Mouse (Mus musculus): Measurements from ENCODE around the gene Fam133b. TPM values are rescaled to one million over a fixed set of nuclear protein-coding genes. Genes with fewer than 3 reads are reported as not detected.
"Not testable (repeated sequence)": the region's sequence is repeated elsewhere in the genome, so short reads cannot be mapped to it uniquely, and the experiment has no call there.

The Fam133b gene
- polyA plus RNA-seq, 1 experiment from 2014 or later = 31.6 TPM

- WGBS = 92% methylated on average over 7 of the region's 7 CpGs
- Histone ChIP-seq H3K4me3 (ENCODE audit: low read length) (no peak overlapping the region), H3K9ac (ENCODE audit: low read length) (no peak overlapping the region), H3K9me3 (ENCODE audit: control insufficient read depth, low read length) (no peaks in the 10 kb centered on the region), H3K27me3 (ENCODE audit: control insufficient read depth, insufficient read depth, low read depth, low read length) (no peaks in the 10 kb centered on the region), H3K36me3 (ENCODE audit: control insufficient read depth, insufficient read depth, low read length) (peaks cover 18% of the 10 kb centered on the region), H3K27ac (ENCODE audit: low read length) (no peak overlapping the region), H3K4me1 (replicated peaks; ENCODE audit: control insufficient read depth, insufficient read depth, low read length) (no peaks in the 10 kb centered on the region), H3K4me2 (ENCODE audit: low read depth, low read length) (no peak overlapping the region)
- ATAC-seq (ENCODE audit: low read depth) = no peak
Observed at GRCm38 (mm10) chr5:3609241-3609640, 65.6 kb downstream of the Fam133b start.

GRCm38 (mm10) chr5:3611835-3612234 lies 68.2 kb downstream of the Fam133b start:
- not testable (repeated sequence) for ATAC-seq (ENCODE audit: low read depth); H3K27ac ChIP-seq (ENCODE audit: low read length); H3K4me3 ChIP-seq (ENCODE audit: low read length); H3K9ac ChIP-seq (ENCODE audit: low read length); H3K4me2 ChIP-seq (ENCODE audit: low read depth, low read length); H3K27me3 ChIP-seq (ENCODE audit: control insufficient read depth, insufficient read depth, low read depth, low read length); H3K9me3 ChIP-seq (ENCODE audit: control insufficient read depth, low read length); H3K4me1 ChIP-seq (replicated peaks; ENCODE audit: control insufficient read depth, insufficient read depth, low read length)
- WGBS = 91% methylated on average over 2 of the region's 2 CpGs
- peaks cover 12% of the 10 kb centered on the region; the same call in 1 of the 2 replicates for H3K36me3 ChIP-seq (ENCODE audit: control insufficient read depth, insufficient read depth, low read length)

Other genes starting within 250 kb of the Fam133b start
- gene Cdk6, start 202.3 kb upstream of the Fam133b start, polyA plus RNA-seq (2015; fragmentation: Nextera tagmentation; extraction: Ambion mirVana) = 33.7 and 36.7 TPM in 2 replicates
- 2.5 and 3.1 TPM in 2 replicates for gene 1700109H08Rik, start 27.7 kb downstream of the Fam133b start, polyA plus RNA-seq (2015; fragmentation: Nextera tagmentation; extraction: Ambion mirVana)
- gene Pex1, start 52.2 kb downstream of the Fam133b start, polyA plus RNA-seq (2015; fragmentation: Nextera tagmentation; extraction: Ambion mirVana) = 14.7 and 14.8 TPM in 2 replicates
- gene Rbm48, start 52.8 kb downstream of the Fam133b start, polyA plus RNA-seq (2015; fragmentation: Nextera tagmentation; extraction: Ambion mirVana) = 13.5 and 14.4 TPM in 2 replicates
- gene Tmbim7, start 107.3 kb downstream of the Fam133b start, polyA plus RNA-seq (2015; fragmentation: Nextera tagmentation; extraction: Ambion mirVana) = not detected in 2 replicates
- 62.9 and 65.7 TPM in 2 replicates for gene Gatad1, start 113.4 kb downstream of the Fam133b start, polyA plus RNA-seq (2015; fragmentation: Nextera tagmentation; extraction: Ambion mirVana)

All from lung, embryonic 16.5 days (tissue).